Mouse (Mus musculus): ENCODE measurements around the gene Atp13a3.

GRCm38 (mm10) chr16:30386911-30387439, 18.8 kb downstream of the Atp13a3 start:
- TF ChIP-seq CTCF (conservative IDR thresholded peaks at IDR 0.05; ENCODE audit: low read length): no peak
- no peak for TF ChIP-seq POU5F1 (IDR thresholded peaks at IDR 0.05; ENCODE audit: borderline replicate concordance, low read length)
